In genomic region chr7:49936821-49937220, GRCm38 (mm10) we compare ENCODE assay signal across 17 mouse cellular contexts. TPM values are rescaled to one million over a fixed set of nuclear protein-coding genes. Genes with fewer than 3 reads are reported as not detected.
DNase-seq lines count a peak whose midpoint lies in the region.
"Had no signal": no experiment of that assay in that cellular context is flagged by ENCODE, and none has a peak within 500 bp of the region (broad histone marks: within the 10 kb centered on the region; RNA-seq: fewer than 3 reads in every experiment).

No protein-coding gene starts in this region.

- intact Hi-C loops in left cerebral cortex, postnatal 4 days (cut with DNase I): no loop called here
- intact Hi-C loops in left cerebral cortex, postnatal 14 days (cut with DNase I): no loop called here
- intact Hi-C loops in heart, postnatal 36 days (cut with DNase I): no loop called here

- DNase-seq in left cerebral cortex, adult 11 months (ENCODE audit: low spot score): peak; percentile 47
- DNase-seq in left cerebral cortex, postnatal 4 days: no peak
- DNase-seq in left cerebral cortex, postnatal 14 days (ENCODE audit: low spot score in 2 of 2): peak; percentile 22 to 74
- no peak for DNase-seq in left cerebral cortex, adult 8-10 months (ENCODE audit: low spot score in 2 of 2)
- DNase-seq in right cerebral cortex, adult 2 months (ENCODE audit: low spot score in 2 of 2): peak; percentile 28 to 45
- no peak for DNase-seq in right cerebral cortex, postnatal 14 days
- DNase-seq in heart, postnatal 36 days: no peak
- DNase-seq: adrenal gland, adult 8-10 months; adrenal gland, postnatal 25 days; cerebellum, adult 18-20 months; cerebellum, adult 9-10 months; cerebellum, postnatal 14 days; gastrocnemius, adult 2 months; gastrocnemius, postnatal 14 days; heart, adult 11 months had no signal

RNA-seq across cellular contexts. Expression of gene Slc6a5, which starts 26.9 kb away (rescaled TPM):
- total RNA-seq in left cerebral cortex, postnatal 4 days (2021): not detected
- total RNA-seq in left cerebral cortex, postnatal 14 days (2021): under 1 TPM; 0.04 to 0.18 TPM
- under 1 TPM in 3 of 4 experiments, not detected in 1; 0.09 to 0.15 (median 0.14) TPM for total RNA-seq in left cerebral cortex, adult 8-10 months (2022)
- total RNA-seq in heart, postnatal 36 days (2021): not detected
- total RNA-seq: gastrocnemius, adult 2 months; gastrocnemius, postnatal 14 days; heart, adult 8-10 months; heart, postnatal 25 days had no signal

RNA-seq across cellular contexts. Expression of gene Nell1, which starts 37.8 kb away (rescaled TPM):
- total RNA-seq in left cerebral cortex, postnatal 4 days (2021): 10 to 100 TPM; 34.0 to 43.3 TPM
- total RNA-seq in left cerebral cortex, postnatal 14 days (2021): 10 to 100 TPM; 44.4 to 46.9 TPM
- 10 to 100 TPM; 60.2 to 67.6 (median 63.0) TPM for total RNA-seq in left cerebral cortex, adult 8-10 months (2022)
- total RNA-seq in heart, postnatal 36 days (2021): not detected
- total RNA-seq: heart, postnatal 25 days had no signal

Comparison
In these comparisons a context has a peak if more than half of its experiments do, and no peak if none do; other contexts are left out.
1. DNase-seq: peak in left cerebral cortex, adult 11 months (single experiment), left cerebral cortex, postnatal 14 days (2 of 2) and right cerebral cortex, adult 2 months (2 of 2); none in left cerebral cortex, postnatal 4 days (single experiment), left cerebral cortex, adult 8-10 months (0 of 2), right cerebral cortex, postnatal 14 days (single experiment) and heart, postnatal 36 days (0 of 2).
2. RNA of gene Nell1, which starts 37.8 kb away (total RNA-seq): 60.2 to 67.6 TPM in left cerebral cortex, adult 8-10 months, 44.4 to 46.9 TPM in left cerebral cortex, postnatal 14 days and 34.0 to 43.3 TPM in left cerebral cortex, postnatal 4 days; not detected in heart, postnatal 36 days; every median in the first group is over 10 times any median in the second.